In the genomic region with DNA sequence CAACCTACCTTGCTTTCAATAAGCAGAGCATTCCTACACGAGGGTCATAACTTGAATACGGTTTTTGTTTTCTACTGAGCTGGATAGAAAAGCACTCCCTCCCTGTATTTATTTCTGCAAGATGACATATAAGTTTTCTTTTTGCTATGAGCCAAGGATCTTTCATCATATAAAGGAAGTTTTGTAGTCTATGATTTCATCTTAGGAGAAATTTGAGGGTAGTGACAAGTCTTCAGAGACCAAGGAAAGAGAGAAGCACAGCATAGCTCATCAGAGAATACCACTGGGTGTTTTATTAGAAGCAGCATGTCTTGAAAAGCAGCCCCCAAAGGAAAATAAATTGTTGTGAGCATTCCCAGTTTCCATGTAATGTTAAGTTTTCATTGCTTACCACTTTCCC, we compare ENCODE assay signal across 43 mouse cellular contexts. TPM values are rescaled to one million over a fixed set of nuclear protein-coding genes. Genes with fewer than 3 reads are reported as not detected.
"Had no signal": no experiment of that assay in that cellular context is flagged by ENCODE, and none has a peak within 500 bp of the region (broad histone marks: within the 10 kb centered on the region; RNA-seq: fewer than 3 reads in every experiment).

A gene (minus strand): TSS at position 101 of the 400 bp plus-strand sequence.

- H3K4me2 ChIP-seq: heart, embryonic 11.5 days; heart, embryonic 12.5 days; heart, embryonic 13.5 days; heart, embryonic 15.5 days; hindbrain, embryonic 12.5 days; hindbrain, embryonic 13.5 days; hindbrain, embryonic 14.5 days; hindbrain, embryonic 15.5 days; intestine, embryonic 15.5 days; kidney, embryonic 15.5 days had no signal

- ATAC-seq: hindbrain, embryonic 16.5 days; hindbrain, postnatal 0 days; inflammation-experienced regulatory T-cells, adult 6 months; intestine, embryonic 15.5 days; intestine, embryonic 16.5 days; intestine, postnatal 0 days had no signal

- DNase-seq: heart, postnatal 10 days; heart, postnatal 14 days; heart, postnatal 36 days; heart, postnatal 4 days; kidney, adult 11 months; kidney, adult 18-20 months; kidney, adult 2 months; kidney, adult 8-10 months; kidney, adult 9 months; kidney, postnatal 10 days; kidney, postnatal 14 days; kidney, postnatal 25 days; kidney, postnatal 36 days; kidney, postnatal 4 days; layer of hippocampus, adult 9-11 months; layer of hippocampus, postnatal 36 days had no signal

- H3K27ac ChIP-seq: heart, embryonic 13.5 days; heart, embryonic 15.5 days; hindbrain, embryonic 10.5 days; hindbrain, embryonic 12.5 days; hindbrain, embryonic 13.5 days; hindbrain, embryonic 14.5 days; hindbrain, embryonic 15.5 days; hindbrain, postnatal 0 days; intestine, embryonic 15.5 days; kidney, embryonic 15.5 days; kidney, postnatal 0 days; layer of hippocampus, adult 2 months; left cerebral cortex, adult 2 months had no signal

- H3K9ac ChIP-seq: heart, embryonic 12.5 days; heart, embryonic 13.5 days; heart, embryonic 15.5 days; hindbrain, embryonic 12.5 days; hindbrain, embryonic 13.5 days; hindbrain, embryonic 14.5 days; hindbrain, embryonic 15.5 days; intestine, embryonic 15.5 days; kidney, embryonic 15.5 days had no signal

- H3K4me3 ChIP-seq: heart, embryonic 12.5 days; heart, embryonic 13.5 days; heart, embryonic 15.5 days; hindbrain, embryonic 10.5 days; hindbrain, embryonic 12.5 days; hindbrain, embryonic 13.5 days; hindbrain, embryonic 15.5 days; intestine, embryonic 15.5 days; kidney, embryonic 15.5 days; layer of hippocampus, adult 2 months; left cerebral cortex, adult 2 months had no signal

- H3K36me3 ChIP-seq: heart, embryonic 12.5 days; heart, embryonic 13.5 days; heart, embryonic 15.5 days; hindbrain, embryonic 10.5 days; hindbrain, embryonic 12.5 days; hindbrain, embryonic 13.5 days; hindbrain, embryonic 15.5 days; intestine, embryonic 15.5 days; kidney, embryonic 15.5 days had no signal

- H3K9me3 ChIP-seq: heart, embryonic 12.5 days; heart, embryonic 13.5 days; heart, embryonic 15.5 days; hindbrain, embryonic 10.5 days; hindbrain, embryonic 12.5 days; hindbrain, embryonic 13.5 days; hindbrain, embryonic 15.5 days; intestine, embryonic 15.5 days; kidney, embryonic 15.5 days had no signal

- H3K4me1 ChIP-seq: heart, embryonic 12.5 days; heart, embryonic 13.5 days; heart, embryonic 15.5 days; hindbrain, embryonic 10.5 days; hindbrain, embryonic 12.5 days; hindbrain, embryonic 13.5 days; hindbrain, embryonic 15.5 days; intestine, embryonic 15.5 days; kidney, embryonic 15.5 days had no signal

- H3K27me3 ChIP-seq: heart, embryonic 12.5 days; heart, embryonic 13.5 days; heart, embryonic 15.5 days; hindbrain, embryonic 12.5 days; hindbrain, embryonic 13.5 days; hindbrain, embryonic 15.5 days; intestine, embryonic 15.5 days; kidney, embryonic 15.5 days had no signal

RNA-seq across cellular contexts. Expression of the gene that starts here (rescaled TPM):
- polyA plus RNA-seq: heart, embryonic 11.5 days; heart, embryonic 12.5 days; heart, embryonic 13.5 days; heart, embryonic 14.5 days; heart, embryonic 15.5 days; heart, embryonic 16.5 days; heart, postnatal 0 days; hindbrain, embryonic 10.5 days; hindbrain, embryonic 11.5 days; hindbrain, embryonic 12.5 days; hindbrain, embryonic 13.5 days; hindbrain, embryonic 15.5 days; hindbrain, embryonic 16.5 days; hindbrain, postnatal 0 days; inflammation-experienced regulatory T-cells, adult 6 months; intestine, embryonic 14.5 days; intestine, embryonic 15.5 days; intestine, embryonic 16.5 days; intestine, postnatal 0 days; kidney, adult 2 months; kidney, embryonic 14.5 days; kidney, embryonic 15.5 days; kidney, embryonic 16.5 days; kidney, postnatal 0 days; large intestine, adult 2 months had no signal
